Mouse (Mus musculus): ENCODE data around the gene Sik3.

- TF ChIP-seq CTCF (IDR thresholded peaks at IDR 0.05; ENCODE audit: control insufficient read depth, insufficient read depth, insufficient read length): no peak
- TF ChIP-seq MAX (IDR thresholded peaks at IDR 0.05): no peak
- no peak for TF ChIP-seq MYOD1 (IDR thresholded peaks at IDR 0.05; ENCODE audit: control insufficient read depth, insufficient read length, low read depth)
- TF ChIP-seq FOSL1 (IDR thresholded peaks at IDR 0.05; ENCODE audit: insufficient read depth, low read length, poor library complexity, severe bottlenecking): no peak
- no peak for TF ChIP-seq CEBPB (IDR thresholded peaks at IDR 0.05; ENCODE audit: low read depth)
- no peak for TF ChIP-seq USF1 (IDR thresholded peaks at IDR 0.05; ENCODE audit: low read depth)
- TF ChIP-seq MYOG (IDR thresholded peaks at IDR 0.05; ENCODE audit: control insufficient read depth, extremely low read depth, insufficient read length): no peak
These were observed 5.7 kb downstream of the Sik3 start for GRCm38 (mm10) chr9:46018316-46018715.
